ENCODE assay signal across 16 mouse cellular contexts in genomic region chr6:103967811-103968420, GRCm38 (mm10).
"Had no signal": no experiment of that assay in that cellular context is flagged by ENCODE, and none has a peak within 500 bp of the region (broad histone marks: within the 10 kb centered on the region; RNA-seq: fewer than 3 reads in every experiment).

No protein-coding gene starts in this region.

- H3K4me1 ChIP-seq: hindbrain, embryonic 10.5 days; liver, embryonic 13.5 days; megakaryocyte, embryonic 14.5 days; midbrain, embryonic 15.5 days; neural tube, embryonic 12.5 days had no signal

- H3K27ac ChIP-seq: hindbrain, embryonic 10.5 days; hindbrain, embryonic 14.5 days; layer of hippocampus, adult 2 months; liver, embryonic 13.5 days; macrophage; midbrain, embryonic 15.5 days; neural tube, embryonic 12.5 days had no signal

- ATAC-seq: liver, postnatal 0 days; midbrain, embryonic 15.5 days had no signal

- DNase-seq: kidney, adult 2 months; kidney, postnatal 4 days; left cerebral cortex, postnatal 4 days; liver; liver, embryonic 13.5 days; liver, postnatal 0 days; thymus, adult 2 months; thymus, postnatal 25 days had no signal

- H3K4me2 ChIP-seq: hindbrain, embryonic 14.5 days; liver, embryonic 13.5 days; midbrain, embryonic 11.5 days; midbrain, embryonic 15.5 days; neural tube, embryonic 12.5 days had no signal

- H3K27me3 ChIP-seq: liver, embryonic 13.5 days; megakaryocyte, embryonic 14.5 days; midbrain, embryonic 15.5 days; neural tube, embryonic 12.5 days had no signal

- H3K36me3 ChIP-seq: hindbrain, embryonic 10.5 days; liver, embryonic 13.5 days; midbrain, embryonic 15.5 days; neural tube, embryonic 12.5 days had no signal

- H3K9ac ChIP-seq: hindbrain, embryonic 14.5 days; liver, embryonic 13.5 days; liver, postnatal 0 days; midbrain, embryonic 15.5 days; neural tube, embryonic 12.5 days had no signal

- H3K4me3 ChIP-seq: hindbrain, embryonic 10.5 days; layer of hippocampus, adult 2 months; liver, embryonic 13.5 days; megakaryocyte, embryonic 14.5 days; midbrain, embryonic 15.5 days; neural tube, embryonic 12.5 days had no signal

- H3K9me3 ChIP-seq: hindbrain, embryonic 10.5 days; liver, embryonic 13.5 days; midbrain, embryonic 15.5 days; neural tube, embryonic 12.5 days had no signal
